Mouse (Mus musculus) thymus, adult 18-20 months (tissue): ENCODE data around the gene Eid2b.
A peak's percentile ranks its signal among the peaks of the same experiment; 100 is the strongest.
"Not testable (repeated sequence)": the region's sequence is repeated elsewhere in the genome, so short reads cannot be mapped to it uniquely, and the experiment has no call there.

ENCODE experiments used
- DNase-seq, 2 experiments: peaks; one replicate each; pipeline ENCODE4 v3.0.0; 2022; ENCODE audit warnings: mixed read lengths in 2 of 2

Eid2b gene

GRCm38 (mm10) chr7:28277615-28278278, at the start of gene Eid2b:
TSS of gene Eid2b (plus strand) at chr7:28277739.
- DNase-seq = peak; percentile 89 to 90

- DNase-seq = not testable (repeated sequence)
Measured at GRCm38 (mm10) chr7:28243943-28244342, 33.6 kb upstream of the Eid2b start.

- DNase-seq = no peak
Measured at GRCm38 (mm10) chr7:28248957-28249356, 28.6 kb upstream of the Eid2b start.

- no peak for DNase-seq
Measured at GRCm38 (mm10) chr7:28251976-28252375, 25.6 kb upstream of the Eid2b start.

GRCm38 (mm10) chr7:28254591-28254990, 22.9 kb upstream of the Eid2b start:
- DNase-seq = no peak

GRCm38 (mm10) chr7:28255476-28255875, 22.1 kb upstream of the Eid2b start:
- no peak for DNase-seq

- DNase-seq = no peak
Measured at GRCm38 (mm10) chr7:28262861-28263260, 14.7 kb upstream of the Eid2b start.

GRCm38 (mm10) chr7:28263786-28264185, 13.8 kb upstream of the Eid2b start:
- peak in 1 of 2 experiments; percentile 23 for DNase-seq

GRCm38 (mm10) chr7:28265391-28265790, 12.1 kb upstream of the Eid2b start:
- no peak for DNase-seq

- peak; percentile 47 to 57 for DNase-seq
Measured at GRCm38 (mm10) chr7:28267129-28268041, 10.2 kb upstream of the Eid2b start, which contains the start of gene Eid2. TSS of gene Eid2 (plus strand) at chr7:28267881.

GRCm38 (mm10) chr7:28268042-28268531, 9.5 kb upstream of the Eid2b start:
- DNase-seq = peak in 1 of 2 experiments; percentile 16

- DNase-seq = no peak
Measured at GRCm38 (mm10) chr7:28268576-28268975, 9.0 kb upstream of the Eid2b start.

- no peak for DNase-seq
Measured at GRCm38 (mm10) chr7:28269355-28269754, 8.2 kb upstream of the Eid2b start.

- no peak for DNase-seq
Measured at GRCm38 (mm10) chr7:28271761-28272160, 5.8 kb upstream of the Eid2b start.

- no peak for DNase-seq
Measured at GRCm38 (mm10) chr7:28277237-28277614, 313 bp upstream of the Eid2b start.

- DNase-seq = no peak
Measured at GRCm38 (mm10) chr7:28278279-28278652, 727 bp downstream of the Eid2b start.

- DNase-seq = no peak
Measured at GRCm38 (mm10) chr7:28280630-28281029, 3.1 kb downstream of the Eid2b start.

- no peak for DNase-seq
Measured at GRCm38 (mm10) chr7:28290165-28290564, 12.6 kb downstream of the Eid2b start.

GRCm38 (mm10) chr7:28290638-28291590, 13.4 kb downstream of the Eid2b start, which contains the start of gene Selenov:
TSS of gene Selenov (minus strand) at chr7:28291186.
- DNase-seq = no peak

- DNase-seq = no peak
Measured at GRCm38 (mm10) chr7:28294481-28294880, 16.9 kb downstream of the Eid2b start.

- no peak for DNase-seq
Measured at GRCm38 (mm10) chr7:28298837-28299625, 21.5 kb downstream of the Eid2b start.
